Mouse (Mus musculus): ENCODE results near the gene Ormdl1.
"Not testable (repeated sequence)": the region's sequence is repeated elsewhere in the genome, so short reads cannot be mapped to it uniquely, and the experiment has no call there.

Ormdl1 gene

GRCm38 (mm10) chr1:53296581-53297383 lies at the start of gene Ormdl1, which contains the start of the genes Pms1 and Gm28778:
TSS of gene Ormdl1 (plus strand) at chr1:53297095.
TSS of gene Pms1 (minus strand) at chr1:53297018.
TSS of gene Gm28778 (plus strand) at chr1:53297111.
- peak; percentile 97 for DNase-seq

GRCm38 (mm10) chr1:53264958-53265612 lies 31.8 kb upstream of the Ormdl1 start:
- not testable (repeated sequence) for DNase-seq

- DNase-seq, result no peak
These were observed 27.0 kb upstream of the Ormdl1 start for GRCm38 (mm10) chr1:53269901-53270300.

GRCm38 (mm10) chr1:53272646-53273045 lies 24.2 kb upstream of the Ormdl1 start:
- peak; percentile 57 for DNase-seq

- no peak for DNase-seq
These were observed 5.7 kb upstream of the Ormdl1 start for GRCm38 (mm10) chr1:53291197-53291596.

- DNase-seq, result no peak
These were observed 3.6 kb downstream of the Ormdl1 start for GRCm38 (mm10) chr1:53300506-53300905.

GRCm38 (mm10) chr1:53312989-53313967 lies 16.4 kb downstream of the Ormdl1 start, which contains the start of gene Osgepl1:
TSS of gene Osgepl1 (plus strand) at chr1:53313624.
- peak; percentile 82 for DNase-seq

GRCm38 (mm10) chr1:53321662-53322344 lies 24.9 kb downstream of the Ormdl1 start:
- DNase-seq, result no peak

- no peak for DNase-seq
These were observed 26.4 kb downstream of the Ormdl1 start for GRCm38 (mm10) chr1:53323254-53323653.

GRCm38 (mm10) chr1:53324277-53324676 lies 27.4 kb downstream of the Ormdl1 start:
- DNase-seq, result no peak

GRCm38 (mm10) chr1:53324827-53325494 lies 28.1 kb downstream of the Ormdl1 start:
- no peak for DNase-seq

GRCm38 (mm10) chr1:53333527-53333926 lies 36.6 kb downstream of the Ormdl1 start:
- not testable (repeated sequence) for DNase-seq

- DNase-seq, result no peak
These were observed 38.6 kb downstream of the Ormdl1 start for GRCm38 (mm10) chr1:53335465-53335864.

GRCm38 (mm10) chr1:53337403-53337802 lies 40.5 kb downstream of the Ormdl1 start:
- not testable (repeated sequence) for DNase-seq

- DNase-seq, result no peak
These were observed 44.2 kb downstream of the Ormdl1 start for GRCm38 (mm10) chr1:53341071-53341470.

GRCm38 (mm10) chr1:53352327-53353261 lies 55.7 kb downstream of the Ormdl1 start, which contains the start of the genes Asdurf, Gm28551 and Asnsd1:
TSS of gene Asdurf (minus strand) at chr1:53352619.
TSS of gene Gm28551 (minus strand) at chr1:53352667.
TSS of gene Asnsd1 (minus strand) at chr1:53352752.
- DNase-seq, result peak; percentile 95

GRCm38 (mm10) chr1:53358988-53359387 lies 62.1 kb downstream of the Ormdl1 start:
- DNase-seq, result no peak

All from cerebellum, adult 8-10 months (tissue).